Mouse (Mus musculus) CD8-positive naive resting alpha-beta T cell, adult 2 months (primary cell): Measurements from ENCODE around the gene Olfr165.
"Not testable (repeated sequence)": the region's sequence is repeated elsewhere in the genome, so short reads cannot be mapped to it uniquely, and the experiment has no call there.

Experiments
- DNase-seq, 2 experiments: peaks; one replicate each; pipeline ENCODE4 v3.0.0; 2022; ENCODE audit warnings: low read depth in 2 of 2, low spot score in 2 of 2

Olfr165 gene

GRCm38 (mm10) chr16:19423034-19423433 lies at the start of gene Olfr165:
Gene Olfr165 (minus strand): TSS chr16:19423134.
- DNase-seq = no peak

DNA sequence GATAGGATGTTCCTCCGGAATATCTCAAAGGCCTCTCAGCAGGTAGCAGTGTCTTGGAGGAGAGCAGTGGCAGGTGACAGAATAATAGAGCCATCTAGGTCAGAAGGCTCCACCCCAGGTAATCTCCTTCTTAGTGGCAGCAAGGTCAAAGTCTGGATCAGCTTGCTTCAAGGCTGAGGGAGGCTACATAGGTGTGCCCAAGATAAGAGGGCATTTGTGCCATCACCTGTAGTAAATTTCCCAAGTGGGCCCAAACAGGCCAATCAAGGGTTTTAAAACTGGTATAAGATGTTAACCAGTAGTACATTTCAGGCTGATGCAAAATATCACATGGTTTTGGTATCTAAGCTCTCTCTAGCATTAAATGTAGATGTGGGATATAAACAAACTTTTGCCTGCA lies 41.4 kb upstream of the Olfr165 start:
- DNase-seq = no peak

DNA sequence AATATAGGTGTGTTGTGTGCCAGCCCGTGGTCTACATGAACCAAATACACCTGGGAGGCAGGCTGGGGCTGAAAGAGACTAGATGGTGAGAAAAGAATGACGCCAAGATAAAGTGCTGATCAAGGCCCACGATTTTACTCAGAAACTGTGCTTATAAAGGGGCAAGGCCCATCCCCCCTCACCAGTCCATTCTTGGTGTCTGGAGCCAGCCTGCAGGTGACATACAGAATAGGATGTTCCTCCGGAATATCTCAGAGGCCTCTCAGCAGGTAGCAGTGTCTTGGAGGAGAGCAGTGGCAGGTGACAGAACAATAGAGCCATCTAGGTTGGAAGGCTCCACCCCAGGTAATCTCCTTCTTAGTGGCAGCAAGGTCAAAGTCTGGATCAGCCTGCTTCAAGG lies 35.8 kb upstream of the Olfr165 start:
- DNase-seq = not testable (repeated sequence)

GRCm38 (mm10) chr16:19387984-19388383 lies 35.0 kb downstream of the Olfr165 start:
- no peak for DNase-seq
